Mouse (Mus musculus): ENCODE measurements around the gene Syt11. TPM values are rescaled to one million over a fixed set of nuclear protein-coding genes. Genes with fewer than 3 reads are reported as not detected.

Gene Syt11
- polyA plus RNA-seq, 1 experiment from 2014 or later: 11.8 TPM

DNA sequence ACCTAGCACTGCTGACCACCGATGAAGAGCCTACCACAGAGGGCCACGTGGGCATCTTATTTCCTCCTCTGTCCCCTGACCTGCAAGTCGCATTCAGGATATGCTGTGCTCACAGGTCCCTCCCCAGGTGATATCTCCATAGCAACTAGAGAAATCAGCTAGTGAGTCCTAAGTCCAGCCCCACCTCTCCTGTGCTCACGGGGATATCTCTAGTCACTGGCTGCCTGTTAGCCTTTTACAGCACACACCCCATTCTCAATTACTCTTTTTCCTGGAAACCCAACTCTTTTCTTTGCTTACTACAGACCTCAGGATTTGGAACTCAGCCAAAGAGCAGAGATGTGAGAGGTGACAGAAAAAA, 28.1 kb downstream of the Syt11 start:
- H3K27me3 ChIP-seq (ENCODE audit: control insufficient read depth, insufficient read depth, low read length): no peaks in the 10 kb centered on the region
- H3K27ac ChIP-seq (ENCODE audit: low read depth, low read length): no peak overlapping the region
- no peaks in the 10 kb centered on the region for H3K4me1 ChIP-seq (ENCODE audit: control insufficient read depth, insufficient read depth, low read length)
- H3K9ac ChIP-seq (ENCODE audit: low read depth, low read length): no peak overlapping the region
- no peak overlapping the region for H3K4me3 ChIP-seq (ENCODE audit: low read depth, low read length)
- 83% methylated on average over 4 of the region's 4 CpGs for WGBS (ENCODE audit: insufficient replicate concordance)
- H3K4me2 ChIP-seq: no peak overlapping the region
- H3K36me3 ChIP-seq (ENCODE audit: control insufficient read depth, insufficient read depth, low read length): peaks cover 15% of the 10 kb centered on the region
- H3K9me3 ChIP-seq (replicated peaks; ENCODE audit: control insufficient read depth, low read length): peaks cover 18% of the 10 kb centered on the region
- ATAC-seq (replicated peaks; ENCODE audit: insufficient number of reproducible peaks, low FRiP score, low TSS enrichment): no peak

GRCm38 (mm10) chr3:88746139-88746870, 28.7 kb downstream of the Syt11 start:
- no peaks in the 10 kb centered on the region for H3K4me1 ChIP-seq (ENCODE audit: control insufficient read depth, insufficient read depth, low read length)
- no peak overlapping the region for H3K4me3 ChIP-seq (ENCODE audit: low read depth, low read length)
- H3K9ac ChIP-seq (ENCODE audit: low read depth, low read length): no peak overlapping the region
- peaks cover 15% of the 10 kb centered on the region for H3K36me3 ChIP-seq (ENCODE audit: control insufficient read depth, insufficient read depth, low read length)
- ATAC-seq (replicated peaks; ENCODE audit: insufficient number of reproducible peaks, low FRiP score, low TSS enrichment): no peak
- no peak overlapping the region for H3K27ac ChIP-seq (ENCODE audit: low read depth, low read length)
- H3K4me2 ChIP-seq: no peak overlapping the region
- H3K27me3 ChIP-seq (ENCODE audit: control insufficient read depth, insufficient read depth, low read length): no peaks in the 10 kb centered on the region
- 81% methylated on average over 14 of the region's 15 CpGs for WGBS (ENCODE audit: insufficient replicate concordance)
- H3K9me3 ChIP-seq (replicated peaks; ENCODE audit: control insufficient read depth, low read length): peaks cover 18% of the 10 kb centered on the region

- Histone ChIP-seq H3K9ac (ENCODE audit: low read depth, low read length) (no peak overlapping the region), H3K9me3 (replicated peaks; ENCODE audit: control insufficient read depth, low read length) (peaks cover 18% of the 10 kb centered on the region), H3K36me3 (ENCODE audit: control insufficient read depth, insufficient read depth, low read length) (peaks cover 15% of the 10 kb centered on the region), H3K4me3 (ENCODE audit: low read depth, low read length) (no peak overlapping the region), H3K4me1 (ENCODE audit: control insufficient read depth, insufficient read depth, low read length) (no peaks in the 10 kb centered on the region), H3K27ac (ENCODE audit: low read depth, low read length) (no peak overlapping the region), H3K4me2 (no peak overlapping the region), H3K27me3 (ENCODE audit: control insufficient read depth, insufficient read depth, low read length) (no peaks in the 10 kb centered on the region)
- ATAC-seq (replicated peaks; ENCODE audit: insufficient number of reproducible peaks, low FRiP score, low TSS enrichment): no peak
- 82% methylated on average over 9 of the region's 9 CpGs for WGBS (ENCODE audit: insufficient replicate concordance)
Observed at GRCm38 (mm10) chr3:88745534-88745933, 29.4 kb downstream of the Syt11 start.

DNA sequence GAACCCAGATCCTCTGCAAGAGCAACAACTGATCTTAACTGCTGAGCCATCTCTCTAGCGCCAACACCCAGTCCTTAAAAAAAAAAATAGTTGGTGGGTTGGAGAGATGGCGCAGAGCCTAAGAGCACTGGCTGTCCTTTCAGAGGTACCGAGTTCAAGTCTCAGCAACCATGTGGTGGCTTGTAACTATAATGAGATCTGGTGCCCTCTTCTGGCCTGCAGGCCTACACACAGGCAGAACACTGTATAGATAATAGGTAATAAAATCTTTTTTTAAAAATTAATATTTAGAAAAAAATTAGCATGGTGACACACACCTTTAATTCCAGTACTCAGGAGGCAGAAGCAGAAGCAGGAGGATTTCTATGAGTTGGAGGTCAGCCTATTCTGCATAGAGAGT, 34.8 kb downstream of the Syt11 start:
- Histone ChIP-seq H3K9me3 (replicated peaks; ENCODE audit: control insufficient read depth, low read length) (no peaks in the 10 kb centered on the region), H3K4me1 (ENCODE audit: control insufficient read depth, insufficient read depth, low read length) (no peaks in the 10 kb centered on the region), H3K27ac (ENCODE audit: low read depth, low read length) (no peak overlapping the region), H3K27me3 (ENCODE audit: control insufficient read depth, insufficient read depth, low read length) (no peaks in the 10 kb centered on the region), H3K4me2 (no peak overlapping the region), H3K36me3 (ENCODE audit: control insufficient read depth, insufficient read depth, low read length) (no peaks in the 10 kb centered on the region), H3K4me3 (ENCODE audit: low read depth, low read length) (no peak overlapping the region), H3K9ac (ENCODE audit: low read depth, low read length) (no peak overlapping the region)
- WGBS (ENCODE audit: insufficient replicate concordance): 91% methylated on average over 3 of the region's 3 CpGs
- ATAC-seq (replicated peaks; ENCODE audit: insufficient number of reproducible peaks, low FRiP score, low TSS enrichment): no peak

DNA sequence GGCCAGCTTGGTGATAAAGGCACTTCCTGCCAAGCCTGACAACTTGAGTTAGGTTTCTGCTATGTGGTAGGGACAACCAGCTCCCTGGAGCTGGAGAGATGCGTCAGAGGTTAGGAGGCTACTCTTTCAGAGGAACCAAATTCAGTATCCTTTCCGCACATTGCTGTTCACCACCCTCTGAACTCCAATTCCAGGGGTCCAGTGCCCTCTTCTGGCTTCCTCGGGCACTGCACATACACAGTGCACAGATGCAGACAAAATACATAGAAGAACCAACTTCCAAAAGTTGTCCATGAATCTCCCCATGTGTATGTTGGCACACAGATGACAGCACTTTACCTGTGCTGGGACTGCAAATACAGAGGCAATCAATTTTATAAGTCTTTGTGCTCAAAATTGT, 36.3 kb downstream of the Syt11 start:
- ATAC-seq (replicated peaks; ENCODE audit: insufficient number of reproducible peaks, low FRiP score, low TSS enrichment): no peak
- no peak overlapping the region for H3K4me2 ChIP-seq
- H3K9me3 ChIP-seq (replicated peaks; ENCODE audit: control insufficient read depth, low read length): no peaks in the 10 kb centered on the region
- H3K4me3 ChIP-seq (ENCODE audit: low read depth, low read length): no peak overlapping the region
- WGBS (ENCODE audit: insufficient replicate concordance): 46% methylated on average over 3 of the region's 3 CpGs
- H3K36me3 ChIP-seq (ENCODE audit: control insufficient read depth, insufficient read depth, low read length): no peaks in the 10 kb centered on the region
- H3K27me3 ChIP-seq (ENCODE audit: control insufficient read depth, insufficient read depth, low read length): no peaks in the 10 kb centered on the region
- H3K27ac ChIP-seq (ENCODE audit: low read depth, low read length): no peak overlapping the region
- H3K4me1 ChIP-seq (ENCODE audit: control insufficient read depth, insufficient read depth, low read length): no peaks in the 10 kb centered on the region
- H3K9ac ChIP-seq (ENCODE audit: low read depth, low read length): no peak overlapping the region

DNA sequence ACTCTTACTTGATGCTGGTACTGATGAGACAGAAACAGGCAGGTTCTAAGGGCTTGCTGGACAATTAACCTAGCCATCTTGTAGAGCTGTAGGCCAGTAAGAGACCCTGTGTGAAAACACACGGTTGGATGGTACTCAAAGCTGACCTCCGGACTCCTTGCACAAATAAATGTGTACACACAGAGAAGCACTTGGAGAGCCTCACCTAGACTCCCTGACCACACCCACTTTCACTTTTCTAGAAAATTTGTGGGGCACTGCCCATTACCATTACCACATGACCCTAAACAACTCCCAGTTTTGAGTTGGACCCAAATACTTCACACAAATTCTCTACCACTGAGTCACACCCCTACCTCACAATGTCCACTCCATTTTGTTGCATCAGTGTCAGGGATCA, 38.4 kb downstream of the Syt11 start:
- H3K27me3 ChIP-seq (ENCODE audit: control insufficient read depth, insufficient read depth, low read length): no peaks in the 10 kb centered on the region
- H3K36me3 ChIP-seq (ENCODE audit: control insufficient read depth, insufficient read depth, low read length): 0 out of 2 replicates have a peak, but pooled peaks cover 2% of the 10 kb centered on the region
- no peak overlapping the region for H3K9ac ChIP-seq (ENCODE audit: low read depth, low read length)
- ATAC-seq (replicated peaks; ENCODE audit: insufficient number of reproducible peaks, low FRiP score, low TSS enrichment): no peak
- H3K4me2 ChIP-seq: no peak overlapping the region
- H3K9me3 ChIP-seq (replicated peaks; ENCODE audit: control insufficient read depth, low read length): no peaks in the 10 kb centered on the region
- H3K4me3 ChIP-seq (ENCODE audit: low read depth, low read length): no peak overlapping the region
- H3K4me1 ChIP-seq (ENCODE audit: control insufficient read depth, insufficient read depth, low read length): no peaks in the 10 kb centered on the region
- no peak overlapping the region for H3K27ac ChIP-seq (ENCODE audit: low read depth, low read length)
- 89% methylated on average over 2 of the region's 2 CpGs for WGBS (ENCODE audit: insufficient replicate concordance)

GRCm38 (mm10) chr3:88719098-88719497, 55.9 kb downstream of the Syt11 start:
- 0 out of 2 replicates have a peak, but pooled peaks cover 3% of the 10 kb centered on the region for H3K9me3 ChIP-seq (replicated peaks; ENCODE audit: control insufficient read depth, low read length)
- WGBS (ENCODE audit: insufficient replicate concordance): 31% methylated on average over 2 of the region's 2 CpGs
- peak; percentile 79 for ATAC-seq (replicated peaks; ENCODE audit: insufficient number of reproducible peaks, low FRiP score, low TSS enrichment)
- no peak overlapping the region for H3K9ac ChIP-seq (ENCODE audit: low read depth, low read length)
- peaks cover 22% of the 10 kb centered on the region for H3K4me1 ChIP-seq (ENCODE audit: control insufficient read depth, insufficient read depth, low read length)
- peak overlapping the region; percentile 46 for H3K27ac ChIP-seq (ENCODE audit: low read depth, low read length)
- peak overlapping the region; percentile 73 for H3K4me2 ChIP-seq
- H3K36me3 ChIP-seq (ENCODE audit: control insufficient read depth, insufficient read depth, low read length): peaks cover 21% of the 10 kb centered on the region
- H3K4me3 ChIP-seq (ENCODE audit: low read depth, low read length): 0 out of 2 replicates have a peak overlapping the region, but pooled peaks have one; percentile 52
- no peaks in the 10 kb centered on the region for H3K27me3 ChIP-seq (ENCODE audit: control insufficient read depth, insufficient read depth, low read length)

GRCm38 (mm10) chr3:88717831-88718230, 57.1 kb downstream of the Syt11 start:
- Histone ChIP-seq H3K27ac (ENCODE audit: low read depth, low read length) (no peak overlapping the region), H3K9ac (ENCODE audit: low read depth, low read length) (peak overlapping the region; percentile 52; the same call in 1 of the 2 replicates)
- 37% methylated on average over 1 of the region's 1 CpGs for WGBS (ENCODE audit: insufficient replicate concordance)

More at GRCm38 (mm10) chr3:88717831-88718230, 57.1 kb downstream of the Syt11 start:
- ATAC-seq (replicated peaks; ENCODE audit: insufficient number of reproducible peaks, low FRiP score, low TSS enrichment): no peak
- Histone ChIP-seq H3K4me1 (ENCODE audit: control insufficient read depth, insufficient read depth, low read length) (peaks cover 22% of the 10 kb centered on the region), H3K4me3 (ENCODE audit: low read depth, low read length) (peak overlapping the region; percentile 52), H3K9me3 (replicated peaks; ENCODE audit: control insufficient read depth, low read length) (no peaks in the 10 kb centered on the region), H3K36me3 (ENCODE audit: control insufficient read depth, insufficient read depth, low read length) (peaks cover 20% of the 10 kb centered on the region), H3K4me2 (peak overlapping the region; percentile 73), H3K27me3 (ENCODE audit: control insufficient read depth, insufficient read depth, low read length) (no peaks in the 10 kb centered on the region)

All from heart, embryonic 11.5 days (tissue).